Mouse (Mus musculus) small intestine, adult 2 months (tissue): ENCODE results near the gene Slc43a2.

Experiments
- CTCF ChIP-seq: fragments of 200-500 bp; IDR thresholded peaks from 2 replicates; pipeline ENCODE4 v1.5.1; 2012; ENCODE audit warnings: low read depth, mild to moderate bottlenecking, control low read depth, inconsistent platforms, low read length, moderate library complexity, mixed read lengths; ENCODE audit not compliant: insufficient replicate concordance, insufficient read length; ENCODE audit errors: extremely low read depth
- POLR2A ChIP-seq: fragments of 200-500 bp; IDR thresholded peaks from 2 replicates; pipeline ENCODE4 v1.6.1; 2012; ENCODE audit warnings: low read depth, mild to moderate bottlenecking, control low read depth, inconsistent platforms, low read length, moderate library complexity

GRCm38 (mm10) chr11:75568115-75568511, 36.6 kb downstream of the Slc43a2 start:
- TF ChIP-seq CTCF (no peak), POLR2A (no peak)
